Mouse (Mus musculus): ENCODE measurements at regions not wholly inside any gene's neighbourhood (a gene's known extent, or its start where the extent isn't known, plus 50 kb on each side); places are given as distances from the start of the nearest gene placed in this dataset.

- peaks cover 69% of the 10 kb centered on the region for H3K9me3 ChIP-seq (replicated peaks; ENCODE audit: low read length)
- no peak for TF ChIP-seq CTCF (conservative IDR thresholded peaks at IDR 0.05 in 1 of 2, IDR thresholded peaks at IDR 0.05 in 1 of 2; ENCODE audit: low read depth in 2 of 2, low read length in 2 of 2)
- TF ChIP-seq MAZ (IDR thresholded peaks at IDR 0.05; ENCODE audit: low read depth, low read length) = no peak
- TF ChIP-seq IRF4 (IDR thresholded peaks at IDR 0.05; ENCODE audit: low read depth, low read length) = no peak
- no peak for TF ChIP-seq ZKSCAN1 (IDR thresholded peaks at IDR 0.05; ENCODE audit: borderline replicate concordance, low read depth, low read length)
- no peak for TF ChIP-seq JUND (conservative IDR thresholded peaks at IDR 0.05; ENCODE audit: low read depth, low read length)
- no peak for TF ChIP-seq USF1 (IDR thresholded peaks at IDR 0.05; ENCODE audit: low read depth, low read length)
- TF ChIP-seq RAD21 (IDR thresholded peaks at IDR 0.05; ENCODE audit: low read depth, low read length) = no peak
- TF ChIP-seq ETS1 (conservative IDR thresholded peaks at IDR 0.05; ENCODE audit: low read depth, low read length) = no peak
- no peak for TF ChIP-seq MAFK (IDR thresholded peaks at IDR 0.05; ENCODE audit: insufficient replicate concordance, low read length)
- no peak for TF ChIP-seq HCFC1 (IDR thresholded peaks at IDR 0.05; ENCODE audit: low read depth, low read length)
- no peak for TF ChIP-seq TCF12 (IDR thresholded peaks at IDR 0.05; ENCODE audit: low read depth, low read length)
- TF ChIP-seq ELF1 (IDR thresholded peaks at IDR 0.05; ENCODE audit: low read depth, low read length) = no peak
- no peak for TF ChIP-seq NRF1 (IDR thresholded peaks at IDR 0.05; ENCODE audit: low read depth, low read length)
- no peak for TF ChIP-seq ZC3H11A (IDR thresholded peaks at IDR 0.05; ENCODE audit: low read depth, low read length)
- TF ChIP-seq E2F4 (IDR thresholded peaks at IDR 0.05; ENCODE audit: insufficient replicate concordance, low read depth, low read length) = no peak
- TF ChIP-seq EP300 (IDR thresholded peaks at IDR 0.05; ENCODE audit: low read length) = no peak
- TF ChIP-seq TBP (conservative IDR thresholded peaks at IDR 0.05; ENCODE audit: low read depth, low read length) = no peak
- no peak overlapping the region for H3K4me2 ChIP-seq (ENCODE audit: insufficient read depth, low read depth, poor library complexity, severe bottlenecking)
- dilution Hi-C loops (cut with MboI; ENCODE audit: extremely low pct_ligation_motif_present, extremely low pct_unique_long_range_greater_than_20kb, low sequenced_read_pairs) (no loop called here), in situ Hi-C loops (cut with MboI; ENCODE audit: low pct_ligation_motif_present, low pct_unique_long_range_greater_than_20kb, low sequenced_read_pairs) (no loop called here)
- H3K4me1 ChIP-seq (ENCODE audit: control insufficient read depth in 1 of 2, insufficient read depth in 2 of 2) = no peaks in the 10 kb centered on the region
- DNase-seq (ENCODE audit: extremely low read depth) = no peak
- no peak overlapping the region for H3K4me3 ChIP-seq (replicated peaks in 1 of 3; ENCODE audit: low read depth in 2 of 3, low read length in 2 of 3, poor library complexity in 1 of 3)
- H3K36me3 ChIP-seq (replicated peaks in 1 of 2; ENCODE audit: control insufficient read depth in 1 of 2, insufficient read depth in 1 of 2, low read length in 1 of 2) = no peaks in the 10 kb centered on the region
- no peak overlapping the region for H3K27ac ChIP-seq (ENCODE audit: insufficient read depth, low read depth)
- H3K9ac ChIP-seq (ENCODE audit: insufficient read depth, low read depth) = no peak overlapping the region
- H3K27me3 ChIP-seq (replicated peaks) = no peaks in the 10 kb centered on the region
- no peaks in the 10 kb centered on the region for H3K79me2 ChIP-seq (replicated peaks; ENCODE audit: control insufficient read depth, extremely low read depth, insufficient read depth, poor library complexity, severe bottlenecking)
Observed at GRCm38 (mm10) chr15:39998063-39998462, 136.1 kb upstream of the 9330182O14Rik start.

- TF ChIP-seq JUND (conservative IDR thresholded peaks at IDR 0.05; ENCODE audit: low read depth, low read length) (no peak), JUN (IDR thresholded peaks at IDR 0.05; ENCODE audit: insufficient read depth, low read depth, low read length) (no peak), CHD2 (IDR thresholded peaks at IDR 0.05; ENCODE audit: low read length) (no peak), POLR2AphosphoS2 (IDR thresholded peaks at IDR 0.05; ENCODE audit: low read depth, low read length) (no peak), MYC (IDR thresholded peaks at IDR 0.05; ENCODE audit: low read depth, low read length) (no peak), MEF2A (IDR thresholded peaks at IDR 0.05; ENCODE audit: borderline replicate concordance, low read depth, low read length) (no peak), ELF1 (IDR thresholded peaks at IDR 0.05; ENCODE audit: low read depth, low read length) (no peak), MAZ (IDR thresholded peaks at IDR 0.05; ENCODE audit: low read depth, low read length) (no peak), POLR2A (IDR thresholded peaks at IDR 0.05; ENCODE audit: low read depth, low read length) (no peak), TCF12 (IDR thresholded peaks at IDR 0.05; ENCODE audit: low read depth, low read length) (no peak), SMC3 (IDR thresholded peaks at IDR 0.05; ENCODE audit: low read depth, low read length) (no peak), PAX5 (IDR thresholded peaks at IDR 0.05; ENCODE audit: low read length) (no peak), EP300 (IDR thresholded peaks at IDR 0.05; ENCODE audit: low read length) (no peak)
- DNase-seq (ENCODE audit: extremely low read depth) = no peak
- dilution Hi-C loops (cut with MboI; ENCODE audit: extremely low pct_ligation_motif_present, extremely low pct_unique_long_range_greater_than_20kb, low sequenced_read_pairs) = no loop called here
- Histone ChIP-seq H3K9me3 (replicated peaks; ENCODE audit: low read length) (peaks cover 68% of the 10 kb centered on the region), H3K27me3 (replicated peaks) (no peaks in the 10 kb centered on the region), H3K4me3 (replicated peaks in 1 of 3; ENCODE audit: low read depth in 2 of 3, low read length in 2 of 3, poor library complexity in 1 of 3) (no peak overlapping the region), H3K4me2 (ENCODE audit: insufficient read depth, low read depth, poor library complexity, severe bottlenecking) (no peak overlapping the region), H3K79me2 (replicated peaks; ENCODE audit: control insufficient read depth, extremely low read depth, insufficient read depth, poor library complexity, severe bottlenecking) (no peaks in the 10 kb centered on the region), H3K27ac (ENCODE audit: insufficient read depth, low read depth) (no peak overlapping the region), H3K9ac (ENCODE audit: insufficient read depth, low read depth) (no peak overlapping the region), H3K4me1 (ENCODE audit: control insufficient read depth in 1 of 2, insufficient read depth in 2 of 2) (no peaks in the 10 kb centered on the region), H3K36me3 (replicated peaks in 1 of 2; ENCODE audit: control insufficient read depth in 1 of 2, insufficient read depth in 1 of 2, low read length in 1 of 2) (no peaks in the 10 kb centered on the region)
- in situ Hi-C loops (cut with MboI; ENCODE audit: low pct_ligation_motif_present, low pct_unique_long_range_greater_than_20kb, low sequenced_read_pairs) = no loop called here
Observed at GRCm38 (mm10) chr15:40000022-40000421, 134.1 kb upstream of the 9330182O14Rik start.

Measured in CH12.LX (cell line).